Mouse (Mus musculus) G1E-ER4 (cell line): ENCODE results near the gene Tspan5. TPM values are rescaled to one million over a fixed set of nuclear protein-coding genes. Genes with fewer than 3 reads are reported as not detected.

Source experiments
- GATA1 ChIP-seq: IDR thresholded peaks from one replicate; pipeline ENCODE4 v1.8.0; 2012; ENCODE audit warnings: low read length, inconsistent platforms
- polyA plus RNA-seq: library from polyadenylated mRNA; stranded (reverse); fragments of >175 nt; gene quantifications from 2 replicates; pipeline ENCODE4 v1.2.3, GENCODE M21; 2012

The Tspan5 gene
- polyA plus RNA-seq, 1 experiment = not detected

DNA sequence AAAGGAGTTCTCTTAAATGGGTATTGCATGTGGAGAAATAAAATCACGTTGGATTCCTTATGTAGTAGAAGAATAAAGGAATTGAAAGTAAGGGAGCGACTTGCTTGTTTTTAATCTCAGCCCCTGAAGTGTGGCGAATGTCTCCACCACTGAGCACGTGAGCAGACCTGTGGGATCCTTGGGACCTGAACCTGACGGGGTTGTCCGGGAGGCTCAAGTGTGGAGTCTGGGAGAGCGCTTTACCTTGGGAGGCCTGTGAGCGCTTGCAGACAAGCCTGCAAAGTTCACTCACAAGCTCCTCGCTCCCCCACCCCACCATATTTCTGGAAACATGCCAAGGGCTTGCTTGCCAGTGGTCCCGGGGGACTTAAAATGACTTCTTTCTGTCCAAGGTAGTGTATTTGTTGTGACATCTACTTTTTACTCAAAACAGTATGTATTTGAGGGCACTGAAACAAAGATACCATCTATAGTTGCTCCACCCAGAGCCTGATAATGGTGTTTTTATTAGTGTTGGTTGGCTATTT is 147.8 kb downstream of the Tspan5 start:
- TF ChIP-seq GATA1 = no peak

DNA sequence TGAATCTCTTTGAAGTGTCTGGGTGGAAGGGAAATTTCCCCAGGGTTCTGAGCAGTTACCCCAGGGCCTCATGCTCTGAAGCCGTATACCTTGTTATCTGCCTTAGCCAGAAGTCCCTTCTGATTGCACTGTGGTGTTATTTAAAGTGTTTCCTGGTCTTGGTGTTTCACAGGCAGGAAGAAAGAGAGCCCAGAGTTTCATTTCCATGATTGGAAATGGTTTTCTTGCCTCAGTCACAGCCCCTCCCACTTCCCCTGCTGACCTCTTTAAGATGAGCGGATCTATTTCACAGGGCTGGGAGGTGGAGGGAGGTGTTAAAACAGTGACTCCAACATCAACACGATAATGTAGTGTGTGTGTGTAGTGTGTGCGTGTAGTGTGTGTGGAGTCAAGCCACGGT is 151.5 kb downstream of the Tspan5 start:
- TF ChIP-seq GATA1 = no peak

DNA sequence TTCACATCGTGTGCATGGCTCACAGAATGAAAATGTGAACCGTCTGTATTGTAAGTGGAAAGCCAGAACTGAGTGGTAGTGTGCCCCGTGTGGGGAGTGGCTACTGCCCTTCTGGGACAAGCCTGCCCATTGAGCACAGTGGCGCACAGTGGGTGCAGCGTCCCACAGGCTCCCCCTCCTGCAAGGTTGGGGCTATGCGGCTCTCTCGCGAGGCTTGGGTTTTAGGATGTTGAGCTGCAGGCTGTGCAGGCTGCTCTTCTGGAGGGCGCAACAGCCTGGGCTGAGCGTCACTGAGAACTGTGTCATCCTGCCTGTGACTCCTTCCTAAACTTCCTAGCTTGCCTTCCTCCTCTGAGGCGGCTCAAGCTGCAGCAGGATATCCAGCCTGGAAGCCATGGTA is 155.5 kb downstream of the Tspan5 start:
- no peak for TF ChIP-seq GATA1

DNA sequence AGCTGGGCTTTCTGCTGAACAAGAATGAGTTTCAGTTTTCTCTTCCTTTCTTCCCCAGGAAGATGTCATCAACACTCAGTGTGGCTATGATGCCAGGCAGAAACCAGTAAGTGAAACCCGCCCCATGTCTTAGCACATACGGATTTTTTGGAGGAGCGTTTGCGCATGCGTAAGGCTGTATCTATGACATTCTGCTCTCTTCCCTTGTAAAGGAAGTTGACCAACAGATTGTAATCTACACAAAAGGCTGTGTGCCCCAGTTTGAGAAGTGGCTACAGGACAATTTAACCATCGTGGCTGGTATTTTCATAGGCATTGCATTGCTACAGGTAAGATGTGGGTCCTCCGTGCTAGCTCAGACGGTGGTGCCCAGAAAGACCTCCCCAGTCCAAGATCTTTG is 156.1 kb downstream of the Tspan5 start:
- TF ChIP-seq GATA1 = no peak

DNA sequence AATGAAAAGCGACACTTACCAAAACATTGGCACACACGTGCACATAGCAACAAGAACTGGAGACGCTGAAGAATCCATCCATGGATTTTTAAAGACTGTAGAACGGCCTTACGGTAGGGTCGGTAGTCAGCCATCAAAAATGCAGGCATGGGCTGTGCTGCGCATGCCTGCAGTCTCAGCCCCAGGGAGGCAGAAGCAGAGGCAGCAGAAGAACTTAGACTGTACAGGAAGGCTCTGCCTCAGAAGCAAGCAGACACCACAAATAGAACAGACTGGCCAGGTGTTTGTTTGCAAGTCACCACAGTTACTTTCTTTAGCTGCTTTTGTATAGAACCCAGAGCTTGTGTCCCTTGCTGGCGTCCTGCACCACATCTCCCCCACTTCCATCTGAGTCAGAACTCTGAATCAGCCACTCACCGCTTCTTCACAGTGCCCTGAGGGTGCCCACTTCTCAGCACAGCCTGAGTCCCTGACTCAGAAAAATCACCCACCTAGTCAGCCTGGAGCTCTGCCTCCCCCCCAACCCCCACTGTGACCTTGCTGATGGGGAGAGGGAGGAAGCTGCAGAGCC is 158.7 kb downstream of the Tspan5 start:
- TF ChIP-seq GATA1 = no peak

DNA sequence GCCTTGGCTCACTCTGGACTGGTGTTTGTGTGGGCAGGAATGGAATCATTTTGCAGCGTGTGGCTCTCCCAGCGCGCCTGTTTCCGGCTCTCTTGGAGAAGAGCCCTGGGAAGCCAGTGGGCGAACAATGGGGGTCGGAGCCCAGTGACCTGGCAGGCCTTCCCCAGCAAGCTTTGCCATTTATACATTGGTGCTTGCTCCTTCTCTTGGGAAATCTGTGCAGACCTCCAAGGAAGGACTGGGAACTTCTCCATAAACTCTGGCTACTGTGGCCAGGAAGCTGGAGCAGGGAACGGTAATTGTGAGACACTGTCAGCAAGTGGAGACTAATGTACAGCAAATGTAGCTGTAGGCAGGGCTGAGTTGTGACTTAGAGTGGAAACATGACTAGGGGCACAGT is 163.7 kb downstream of the Tspan5 start:
- no peak for TF ChIP-seq GATA1

DNA sequence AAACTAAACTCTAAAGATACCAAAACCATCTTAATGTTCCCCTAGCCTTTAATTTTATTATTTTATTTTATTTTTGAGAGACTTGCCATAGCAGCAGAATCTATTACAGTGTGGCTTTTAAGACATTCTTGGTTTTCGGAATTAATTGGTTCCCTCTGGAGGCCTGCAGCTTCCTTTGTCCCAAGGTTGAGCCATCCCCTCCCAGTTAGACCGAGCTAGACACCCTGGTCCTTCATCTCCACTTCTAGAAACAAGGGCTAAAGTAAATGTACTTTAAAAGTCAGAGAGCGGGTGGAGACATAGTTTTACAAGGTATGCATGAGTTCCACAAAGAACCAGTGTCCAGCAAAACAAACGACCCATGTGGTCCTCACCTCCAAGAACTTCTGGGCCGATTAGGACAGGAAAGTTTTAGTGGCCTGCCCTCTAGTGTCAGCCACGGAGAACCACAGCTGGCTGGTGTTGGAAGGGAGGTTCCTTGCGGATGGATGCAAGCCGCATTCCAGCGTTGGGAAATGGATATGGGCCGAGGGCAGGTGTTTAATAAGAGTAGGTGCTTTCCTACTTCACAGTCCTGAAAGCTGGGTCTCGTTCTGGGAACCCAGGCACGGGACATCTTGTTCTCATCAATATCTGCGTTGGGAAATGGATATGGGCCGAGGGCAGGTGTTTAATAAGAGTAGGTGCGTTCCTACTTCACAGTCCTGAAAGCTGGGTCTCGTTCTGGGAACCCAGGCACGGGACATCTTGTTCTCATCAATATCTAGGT is 164.3 kb downstream of the Tspan5 start:
- TF ChIP-seq GATA1 = no peak

- no peak for TF ChIP-seq GATA1
Observed at GRCm38 (mm10) chr3:138909313-138909712, 167.3 kb downstream of the Tspan5 start.

GRCm38 (mm10) chr3:138912504-138912903 is 170.5 kb downstream of the Tspan5 start:
- no peak for TF ChIP-seq GATA1

- no peak for TF ChIP-seq GATA1
Observed at GRCm38 (mm10) chr3:138914626-138915288, 172.8 kb downstream of the Tspan5 start.

DNA sequence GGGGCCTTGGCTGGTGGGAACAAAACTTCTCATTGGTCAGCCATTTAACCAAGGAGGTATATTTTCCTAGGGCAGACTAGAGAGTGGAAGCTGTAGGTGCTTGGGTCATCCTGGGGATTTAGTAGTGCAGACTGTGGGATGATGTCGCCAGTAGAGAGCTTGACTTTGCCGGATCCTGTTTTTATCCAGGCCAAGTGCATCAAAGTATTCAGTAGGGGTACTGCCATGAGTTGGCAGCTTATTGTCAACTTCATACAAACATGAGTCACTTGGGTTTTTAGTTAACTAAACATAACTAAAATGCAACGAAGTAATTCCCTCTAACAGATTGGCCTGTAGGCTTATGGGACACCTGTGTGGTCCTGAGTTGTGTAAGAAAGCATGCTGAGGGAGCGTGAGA is 174.6 kb downstream of the Tspan5 start:
- TF ChIP-seq GATA1 = no peak

DNA sequence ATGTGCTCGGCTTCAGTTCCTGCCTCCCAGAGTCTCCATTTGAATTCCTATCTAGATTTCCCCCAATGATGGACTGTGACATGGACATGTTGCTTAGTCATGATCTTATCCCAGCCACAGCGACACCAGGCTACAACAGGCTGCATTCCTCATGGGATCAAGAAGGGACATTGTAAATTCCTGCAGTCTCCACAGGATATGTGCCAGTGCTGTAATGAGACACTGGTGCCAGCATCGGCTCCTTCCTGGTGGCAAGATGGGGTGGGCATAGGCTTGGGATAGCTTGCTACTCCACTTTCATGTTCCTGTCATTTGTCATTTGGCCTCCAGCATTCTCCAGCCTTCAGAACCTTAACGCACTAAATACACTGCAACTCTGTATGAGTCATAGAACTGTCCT is 175.0 kb downstream of the Tspan5 start:
- no peak for TF ChIP-seq GATA1

- TF ChIP-seq GATA1 = no peak
Observed at GRCm38 (mm10) chr3:138918241-138918640, 176.2 kb downstream of the Tspan5 start.

- no peak for TF ChIP-seq GATA1
Observed at GRCm38 (mm10) chr3:138926161-138926560, 184.2 kb downstream of the Tspan5 start.

GRCm38 (mm10) chr3:138927437-138927836 is 185.4 kb downstream of the Tspan5 start:
- no peak for TF ChIP-seq GATA1

DNA sequence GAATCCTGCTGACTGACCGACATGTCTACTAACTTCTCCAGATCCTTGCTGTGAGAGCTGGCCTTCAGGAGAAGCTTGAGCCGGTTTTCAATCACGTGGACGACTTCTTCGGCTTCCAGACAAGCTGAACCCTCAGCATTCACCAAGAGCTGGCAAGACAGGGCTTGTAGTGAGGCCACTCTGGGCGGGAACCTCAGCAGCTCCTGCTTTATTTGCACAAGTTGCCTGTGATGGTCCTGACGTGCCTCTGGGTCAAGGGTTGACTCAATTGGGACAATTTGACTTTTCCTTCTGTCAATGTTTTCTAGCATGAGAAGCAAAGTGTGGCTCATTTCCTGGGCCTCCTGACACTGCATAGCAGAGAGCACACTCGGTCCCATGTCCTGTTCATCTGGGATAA is 194.8 kb downstream of the Tspan5 start:
- no peak for TF ChIP-seq GATA1
